Mouse (Mus musculus) gonadal fat pad, adult 2 months (tissue): Measurements from ENCODE around the gene Nsl1. TPM values are rescaled to one million over a fixed set of nuclear protein-coding genes. Genes with fewer than 3 reads are reported as not detected.

Experiments
- DNase-seq: peaks from one replicate; pipeline ENCODE4 v3.0.0-alpha.2; 2012; ENCODE audit warnings: low read depth
- polyA plus RNA-seq: library from polyadenylated mRNA; depleted of rRNA; stranded (reverse); fragments of >200 nt; gene quantifications from 2 replicates; pipeline ENCODE4 v1.2.3, GENCODE M21; 2012

Nsl1 gene
- polyA plus RNA-seq, 1 experiment: 0.31 TPM

- no peak for DNase-seq
Observed at GRCm38 (mm10) chr1:191054870-191055532, 7.8 kb upstream of the Nsl1 start.

- DNase-seq: no peak
Observed at GRCm38 (mm10) chr1:191055533-191055873, 7.3 kb upstream of the Nsl1 start.

- DNase-seq: no peak
Observed at GRCm38 (mm10) chr1:191057461-191057860, 5.4 kb upstream of the Nsl1 start.

DNA sequence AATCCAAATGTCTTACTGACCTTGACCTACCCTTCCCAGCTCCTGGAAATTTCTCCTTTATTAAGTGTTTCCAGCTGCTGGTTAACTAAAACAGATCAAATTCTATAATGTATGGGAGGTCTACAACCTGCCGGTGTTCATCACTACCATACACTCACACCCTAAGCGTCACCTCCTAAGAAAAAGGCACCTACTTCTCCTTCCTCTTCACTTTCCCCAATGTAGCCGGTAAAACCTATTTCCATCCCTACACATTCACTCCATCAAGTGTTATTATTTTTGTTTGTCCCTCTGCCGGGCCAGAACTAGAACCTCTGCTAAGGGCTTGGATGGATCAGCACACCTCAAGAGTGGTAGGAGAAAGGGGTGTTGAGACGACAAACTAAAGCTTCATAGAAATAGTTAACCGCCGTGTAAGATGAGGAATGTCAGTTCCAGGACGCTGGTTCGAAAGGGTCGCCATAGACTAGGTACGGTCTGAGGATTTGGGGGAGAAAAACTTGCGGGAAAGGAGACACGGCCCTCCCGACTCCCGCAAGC is 501 bp upstream of the Nsl1 start:
- no peak for DNase-seq

DNA sequence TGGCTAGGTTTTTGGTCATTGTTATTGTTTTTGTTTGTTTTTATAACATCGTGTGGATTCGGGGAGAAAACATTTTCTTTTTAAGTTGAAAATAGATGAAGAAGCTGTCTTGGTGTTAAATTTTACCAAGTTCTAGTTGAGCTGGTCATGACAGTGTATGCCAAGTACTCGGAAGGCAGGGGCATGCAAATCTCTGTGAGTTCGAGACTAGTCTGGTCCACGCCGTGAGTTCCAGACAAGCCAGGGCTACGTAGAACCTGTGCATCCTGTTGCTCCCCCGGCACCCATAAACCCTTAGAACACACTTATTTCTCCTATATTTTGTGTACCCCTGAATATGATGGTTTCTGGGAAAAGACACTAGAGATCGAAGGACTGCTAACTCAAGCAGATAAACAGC is 888 bp downstream of the Nsl1 start:
- DNase-seq: no peak

DNA sequence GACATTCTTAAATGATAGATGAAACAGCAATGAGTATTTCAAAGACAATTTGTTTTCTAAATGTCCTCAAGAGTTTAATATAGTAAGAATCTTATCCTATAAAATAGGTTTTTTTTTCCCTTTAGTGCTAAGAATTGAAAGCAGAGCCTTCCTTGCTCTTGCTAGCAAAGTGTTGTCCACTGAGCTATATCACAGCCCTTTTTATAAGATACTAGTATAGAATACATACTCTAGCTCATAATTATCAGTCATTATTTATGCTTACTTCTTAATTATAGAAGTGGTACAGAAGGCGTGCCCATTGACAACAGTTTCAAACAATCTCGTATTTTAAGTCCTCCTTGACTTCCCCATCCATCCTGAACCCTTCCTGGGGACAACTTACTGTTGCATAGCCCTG is 1.7 kb downstream of the Nsl1 start:
- no peak for DNase-seq

DNA sequence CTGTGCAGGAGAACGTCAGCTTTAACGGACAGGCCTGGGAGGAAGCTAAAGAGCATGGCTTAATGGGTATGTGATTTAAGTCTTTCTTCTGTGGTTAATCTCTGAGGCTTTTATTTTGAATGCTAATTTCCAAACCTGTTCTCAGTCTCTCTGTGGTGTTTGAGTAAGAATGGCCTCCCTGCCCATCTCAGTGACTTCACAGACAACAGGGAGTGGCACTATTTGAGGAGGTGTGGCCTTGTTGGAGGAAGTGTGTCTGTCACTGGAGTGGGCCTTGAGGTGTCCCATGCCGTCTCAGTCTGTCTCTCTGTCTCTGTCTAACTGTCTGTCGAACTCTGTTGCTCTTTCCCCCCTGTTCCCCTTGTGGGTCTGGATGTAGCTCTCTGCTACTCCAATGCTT is 2.4 kb downstream of the Nsl1 start:
- no peak for DNase-seq

DNA sequence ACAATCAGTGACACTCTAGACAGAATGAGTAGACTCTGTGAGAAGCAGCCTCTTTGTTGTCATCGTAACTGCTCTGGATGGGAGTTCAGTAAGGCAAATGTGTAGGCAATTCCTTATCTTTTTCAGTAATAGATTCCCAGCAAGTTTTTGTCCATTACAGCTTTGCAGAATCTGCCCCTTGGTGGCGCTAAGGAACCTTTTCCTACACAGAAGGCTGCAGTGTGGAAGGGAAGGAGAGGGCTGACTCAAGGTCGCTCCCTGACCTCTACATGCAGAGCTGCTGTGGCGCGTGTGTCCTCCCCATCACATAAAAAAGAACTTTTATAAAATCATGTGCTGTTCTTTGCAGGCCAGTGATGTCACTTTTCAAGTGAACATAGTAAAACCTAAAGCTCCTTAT is 5.6 kb downstream of the Nsl1 start:
- no peak for DNase-seq

GRCm38 (mm10) chr1:191070259-191070658 is 7.4 kb downstream of the Nsl1 start:
- DNase-seq: no peak

DNA sequence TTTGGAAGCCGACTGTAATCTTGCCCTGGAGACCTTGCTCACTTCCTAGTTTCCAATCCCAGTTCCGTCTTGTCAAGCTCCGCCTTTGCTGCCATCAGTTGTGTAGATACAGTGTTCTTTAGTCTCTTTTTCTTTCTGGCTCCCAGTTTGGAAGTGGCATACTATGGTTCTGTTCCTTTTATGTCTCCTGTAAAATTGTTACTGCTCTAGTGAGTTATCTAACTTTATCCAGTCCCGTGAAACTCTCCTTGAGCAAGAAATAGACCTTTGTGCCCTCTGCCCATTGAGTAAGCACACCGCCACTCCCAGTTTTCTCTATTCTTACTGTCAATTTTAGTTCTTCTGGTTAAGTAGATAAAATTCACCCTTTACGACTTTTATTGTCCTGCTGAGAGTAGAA is 8.8 kb downstream of the Nsl1 start:
- no peak for DNase-seq

GRCm38 (mm10) chr1:191072329-191072913 is 9.6 kb downstream of the Nsl1 start:
- no peak for DNase-seq

DNA sequence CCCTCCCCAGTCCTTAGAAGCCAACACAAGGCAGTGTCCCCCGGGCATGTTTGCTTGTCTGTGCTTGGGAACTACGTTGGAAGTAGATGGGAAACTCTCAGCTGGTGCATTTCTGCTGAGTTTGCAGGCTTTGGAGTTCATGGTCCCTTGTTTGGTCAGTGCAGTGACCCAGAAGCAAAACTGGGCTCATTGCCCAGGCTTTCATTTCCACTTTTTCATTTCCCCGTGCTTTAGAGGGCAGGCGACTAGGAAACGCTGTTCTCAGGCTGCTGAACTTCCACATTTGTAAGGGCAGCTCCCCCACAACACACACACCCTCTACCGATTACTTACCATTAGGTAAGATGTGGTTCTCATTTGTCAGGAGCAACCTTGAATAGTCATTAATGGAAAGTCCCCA is 10.2 kb downstream of the Nsl1 start:
- no peak for DNase-seq

GRCm38 (mm10) chr1:191073486-191073885 is 10.7 kb downstream of the Nsl1 start:
- DNase-seq: no peak

- DNase-seq: no peak
Observed at GRCm38 (mm10) chr1:191075199-191075883, 12.5 kb downstream of the Nsl1 start.

- DNase-seq: no peak
Observed at GRCm38 (mm10) chr1:191083230-191083629, 20.4 kb downstream of the Nsl1 start.

DNA sequence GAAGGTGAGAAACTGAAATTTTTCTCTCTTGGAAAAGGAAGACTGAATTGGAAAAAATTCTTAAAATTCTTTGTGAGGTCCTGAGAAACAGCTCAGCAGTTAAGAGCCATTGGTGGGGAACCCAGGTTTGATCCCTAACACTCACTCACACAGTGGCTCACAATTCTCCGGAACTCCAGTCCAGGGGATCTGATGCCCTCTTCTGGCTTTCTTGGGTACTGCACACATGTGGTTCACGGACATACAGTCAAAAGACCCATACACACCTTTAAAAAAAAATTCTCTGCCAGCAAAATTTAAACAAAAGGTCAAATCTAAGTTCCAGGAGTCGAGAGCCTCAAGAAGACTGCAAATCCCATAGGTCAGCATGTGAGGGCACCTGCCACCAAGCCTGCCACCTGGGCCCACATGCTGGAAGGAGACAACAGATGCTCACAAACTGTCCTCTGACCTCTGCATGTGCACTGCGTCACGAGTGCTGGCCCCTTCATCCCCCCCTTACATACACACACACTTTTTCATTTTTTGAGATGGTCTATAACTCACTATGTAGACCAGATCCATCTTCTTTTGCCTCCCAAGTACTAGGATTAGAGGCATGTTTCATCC is 22.2 kb downstream of the Nsl1 start:
- no peak for DNase-seq

- no peak for DNase-seq
Observed at GRCm38 (mm10) chr1:191085597-191085996, 22.8 kb downstream of the Nsl1 start.

- DNase-seq: no peak
Observed at GRCm38 (mm10) chr1:191086304-191086878, 23.6 kb downstream of the Nsl1 start.

DNA sequence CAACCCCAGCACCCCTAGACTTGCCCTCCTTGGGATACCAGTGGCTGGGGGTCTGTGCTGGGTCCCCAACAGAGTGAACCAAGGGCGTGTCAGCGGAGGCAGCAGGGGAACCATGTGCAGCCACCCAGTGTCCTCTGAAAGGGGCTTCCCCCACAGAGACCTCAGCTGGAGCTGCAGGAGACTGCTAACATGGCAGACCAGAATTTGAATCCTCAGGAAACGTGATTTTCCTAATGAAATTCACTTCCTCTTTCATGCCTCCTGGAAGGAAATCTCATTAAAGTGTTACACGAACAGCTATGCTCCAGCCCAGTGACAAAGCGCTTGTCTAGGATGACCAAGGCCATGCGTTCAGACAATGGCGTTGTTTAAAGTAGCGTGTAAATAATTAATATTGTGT is 24.1 kb downstream of the Nsl1 start:
- no peak for DNase-seq

- DNase-seq: no peak
Observed at GRCm38 (mm10) chr1:191087955-191088354, 25.1 kb downstream of the Nsl1 start.

GRCm38 (mm10) chr1:191089355-191089754 is 26.5 kb downstream of the Nsl1 start:
- no peak for DNase-seq

DNA sequence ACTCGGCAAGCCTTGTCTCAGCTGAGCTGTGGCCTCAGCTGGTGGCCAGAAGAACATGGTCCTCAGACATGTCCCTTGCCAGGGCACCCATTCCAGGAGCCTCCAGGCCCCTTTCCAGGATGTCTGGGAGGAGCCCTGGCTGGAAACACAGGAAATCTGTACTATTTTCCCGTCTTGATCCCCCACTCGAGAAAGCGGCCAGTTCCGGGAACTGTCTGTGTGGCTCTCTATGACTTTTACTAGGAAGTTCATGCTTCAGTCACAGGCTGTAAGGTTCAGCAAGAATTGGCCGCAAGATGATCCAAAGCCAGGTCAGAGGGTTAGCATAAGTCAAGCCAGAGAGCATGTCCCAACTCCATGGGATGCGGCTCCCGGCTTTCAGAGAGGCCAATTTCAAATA is 29.2 kb downstream of the Nsl1 start:
- no peak for DNase-seq
